Mouse (Mus musculus) testis, postnatal 14 days (tissue): ENCODE data around the gene Cx3cl1.

Experiments
- DNase-seq: peaks from one replicate; pipeline ENCODE4 v3.0.0; 2021; ENCODE audit warnings: low spot score

Gene Cx3cl1

DNA sequence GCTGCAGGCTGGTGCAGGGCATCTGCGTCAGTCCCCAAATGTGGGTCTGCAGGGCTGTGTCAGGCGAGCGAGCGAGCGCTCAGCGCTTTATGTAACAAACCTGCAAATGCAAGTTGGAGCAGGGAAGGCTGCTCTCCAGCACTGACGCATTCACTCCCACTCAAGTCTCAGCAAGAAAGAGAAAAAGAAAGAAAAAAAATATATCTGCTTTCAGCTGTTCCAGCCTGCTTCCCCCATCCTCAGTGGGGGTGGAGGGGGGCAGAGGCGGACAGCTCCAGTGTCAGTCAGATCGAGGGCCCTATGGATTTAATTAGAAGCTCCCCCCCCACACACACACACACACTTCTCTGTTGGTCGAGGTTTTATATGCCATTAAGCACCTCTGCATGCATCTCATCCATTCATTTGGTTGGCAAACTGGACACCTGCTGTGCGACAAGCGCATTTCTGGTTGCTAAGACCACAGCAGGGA is 1.9 kb downstream of the Cx3cl1 start:
- DNase-seq = no peak

GRCm38 (mm10) chr8:94774601-94775000 is 2.8 kb downstream of the Cx3cl1 start:
- no peak for DNase-seq

- no peak for DNase-seq
These were observed 4.5 kb downstream of the Cx3cl1 start for GRCm38 (mm10) chr8:94776346-94776745.

DNA sequence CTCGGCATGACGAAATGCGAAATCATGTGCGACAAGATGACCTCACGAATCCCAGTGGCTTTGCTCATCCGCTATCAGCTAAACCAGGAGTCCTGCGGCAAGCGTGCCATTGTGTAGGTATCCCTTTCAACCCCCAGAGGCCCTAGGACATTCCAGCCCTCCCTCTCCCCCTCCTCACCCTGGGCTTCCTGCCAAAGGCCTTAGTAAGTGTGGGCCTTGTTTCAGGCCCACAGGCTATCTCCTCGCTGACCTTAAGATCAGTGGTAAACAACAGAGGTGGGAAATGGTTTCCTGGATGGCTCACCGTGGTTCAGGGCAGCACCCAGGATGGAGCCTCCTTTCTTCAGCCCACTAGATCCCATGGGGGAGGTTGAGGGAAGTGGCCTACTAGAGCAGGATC is 6.2 kb downstream of the Cx3cl1 start:
- no peak for DNase-seq

DNA sequence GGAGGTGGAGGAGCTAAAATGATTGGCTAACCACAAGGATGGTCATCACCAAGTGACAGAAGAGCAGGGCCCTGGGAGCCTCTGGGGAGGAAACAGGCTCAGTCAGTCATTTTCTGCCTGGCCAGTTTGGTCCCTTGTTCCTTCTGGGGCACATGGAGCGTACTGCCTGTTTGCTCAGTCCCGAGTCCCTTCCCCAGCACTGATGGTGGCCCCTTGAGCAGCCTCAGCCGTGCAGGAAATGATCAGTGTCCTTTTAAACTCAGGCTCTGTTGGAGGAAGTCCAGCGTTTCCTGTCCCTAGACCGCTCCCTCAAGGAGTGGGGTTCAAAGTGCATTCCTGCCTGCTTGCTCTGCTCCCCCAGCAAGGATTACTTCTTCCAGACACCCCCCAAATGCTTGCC is 6.7 kb downstream of the Cx3cl1 start:
- no peak for DNase-seq

DNA sequence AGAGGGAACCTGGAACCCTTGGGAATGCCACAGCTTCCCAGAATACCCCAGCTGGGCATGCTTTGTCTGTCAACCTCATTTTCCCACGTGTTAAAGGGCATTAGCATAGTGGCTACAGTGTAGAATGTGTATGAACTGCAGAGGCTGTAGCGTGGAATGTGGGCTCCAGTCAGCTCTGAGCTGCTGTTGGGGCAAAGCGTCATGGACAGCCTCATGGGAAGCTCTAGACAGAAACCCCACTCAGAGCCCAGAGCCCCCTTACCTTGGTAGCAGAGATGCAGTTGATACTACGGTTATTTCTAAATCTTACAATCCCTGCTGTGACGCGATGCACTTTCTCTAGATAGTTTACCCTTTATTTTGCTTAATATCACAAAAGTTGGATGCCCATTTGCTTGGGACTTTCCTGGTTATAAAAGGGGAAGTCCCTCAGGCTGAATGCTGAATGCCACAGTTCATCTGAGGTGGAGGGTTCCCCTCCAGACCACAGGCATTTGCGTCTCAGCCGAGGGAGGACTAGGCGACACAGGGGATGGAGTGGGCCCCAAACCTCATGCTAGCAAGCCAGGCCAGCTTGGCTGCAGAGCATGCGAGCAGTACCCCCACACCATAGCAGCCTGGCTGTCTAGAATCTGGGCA is 7.2 kb downstream of the Cx3cl1 start:
- no peak for DNase-seq

GRCm38 (mm10) chr8:94779534-94780294 is 7.9 kb downstream of the Cx3cl1 start:
- DNase-seq = no peak

DNA sequence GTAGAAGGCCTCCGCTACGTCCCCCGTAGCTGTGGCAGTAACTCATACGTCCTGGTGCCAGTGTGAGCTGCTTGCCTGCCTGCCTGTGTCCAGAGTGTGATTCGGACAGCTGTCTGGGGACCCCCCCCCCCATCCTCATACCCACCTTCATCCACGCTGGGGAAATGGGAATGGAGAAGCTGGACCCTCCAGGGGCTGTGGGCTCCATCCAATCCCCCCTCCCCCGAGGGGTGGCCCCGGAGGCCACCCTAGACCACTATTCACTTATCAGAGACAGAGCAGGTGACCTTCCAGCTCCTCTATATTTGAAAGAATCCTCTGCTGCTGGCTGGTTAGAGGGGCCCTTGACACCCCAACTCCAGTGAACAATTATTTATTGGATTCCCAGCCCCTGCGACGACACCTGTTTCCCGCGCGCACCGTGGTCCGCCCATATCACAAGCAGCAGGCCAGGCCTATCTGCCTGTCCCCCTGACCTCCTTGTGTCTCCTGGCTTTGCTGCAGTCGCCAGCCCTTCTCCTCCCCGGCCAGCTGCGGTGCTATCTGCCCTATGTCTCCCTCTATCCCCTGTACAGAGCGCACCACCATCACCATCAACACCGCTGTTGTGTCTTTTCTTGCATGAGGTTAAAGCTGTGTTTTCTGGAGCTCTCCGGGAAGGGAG is 8.8 kb downstream of the Cx3cl1 start:
- DNase-seq = no peak

GRCm38 (mm10) chr8:94781155-94781837 is 9.5 kb downstream of the Cx3cl1 start:
- DNase-seq = no peak

GRCm38 (mm10) chr8:94781838-94782235 is 10.0 kb downstream of the Cx3cl1 start:
- no peak for DNase-seq

GRCm38 (mm10) chr8:94783890-94784289 is 12.1 kb downstream of the Cx3cl1 start:
- no peak for DNase-seq

DNA sequence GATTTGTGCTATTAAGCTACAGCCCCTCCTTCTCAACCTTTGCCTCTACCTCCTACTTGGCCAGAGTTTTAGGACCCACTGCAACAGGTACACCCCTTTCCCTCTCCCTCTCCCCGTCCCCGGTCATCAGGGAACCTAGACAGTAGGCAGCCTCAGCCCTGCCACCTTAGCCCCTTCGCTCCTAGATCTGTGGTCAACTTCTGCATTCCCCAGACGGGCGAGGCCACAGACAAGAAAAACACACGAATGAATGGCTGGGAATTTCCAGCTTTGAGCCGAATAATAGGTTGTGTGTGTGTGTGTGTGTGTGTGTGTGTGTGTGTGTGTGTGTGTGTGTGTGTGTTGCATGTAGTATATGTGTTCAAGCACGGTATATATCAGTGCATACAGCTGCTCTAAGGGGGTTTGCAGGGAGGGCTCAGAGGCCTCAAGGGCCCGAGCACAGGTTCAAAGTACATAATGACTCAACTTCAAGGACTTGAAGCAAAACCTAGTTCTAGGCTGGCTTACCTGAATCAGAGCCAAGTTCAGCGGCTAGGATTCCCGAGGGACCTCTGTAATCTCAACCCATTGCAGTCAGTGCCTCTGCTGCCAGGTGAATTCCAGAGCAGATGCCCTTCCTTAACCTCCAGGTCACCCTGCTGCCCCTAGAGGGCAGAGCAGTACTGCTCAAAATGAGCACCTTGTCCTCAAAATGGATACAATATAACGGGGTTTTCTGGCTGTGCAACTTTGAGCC is 13.6 kb downstream of the Cx3cl1 start:
- DNase-seq = peak; percentile 81

DNA sequence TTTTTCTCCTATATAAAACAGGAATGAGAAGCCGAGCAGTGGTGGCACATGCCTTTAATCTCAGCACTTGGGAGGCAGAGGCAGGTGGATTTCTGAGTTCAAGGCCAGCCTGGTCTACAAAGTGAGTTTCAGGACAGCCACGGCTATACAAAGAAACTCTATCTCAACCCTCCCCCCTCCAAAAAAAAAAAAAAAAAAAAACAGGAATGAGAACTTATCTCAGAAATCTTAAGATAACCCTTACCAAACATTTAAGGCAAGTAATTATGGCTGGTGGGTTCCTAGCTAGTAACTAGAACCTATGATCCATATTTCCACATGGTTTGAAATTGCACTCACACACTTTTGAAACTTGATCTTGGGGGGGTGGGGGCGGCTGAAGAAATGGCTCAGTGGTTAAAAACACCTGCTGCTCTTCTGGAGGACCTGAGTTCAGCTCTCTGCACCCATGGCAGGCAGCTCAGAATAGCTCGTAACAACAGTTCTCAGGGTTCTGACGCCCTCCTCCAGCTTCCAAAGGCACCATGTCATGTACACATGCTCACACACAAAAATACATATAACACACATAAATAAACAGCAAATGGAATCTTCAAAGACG is 14.3 kb downstream of the Cx3cl1 start:
- no peak for DNase-seq

GRCm38 (mm10) chr8:94787524-94788501 is 16.0 kb downstream of the Cx3cl1 start:
- DNase-seq = no peak

- no peak for DNase-seq
These were observed 17.6 kb downstream of the Cx3cl1 start for GRCm38 (mm10) chr8:94789256-94789955.

GRCm38 (mm10) chr8:94794368-94794767 is 22.6 kb downstream of the Cx3cl1 start:
- no peak for DNase-seq

DNA sequence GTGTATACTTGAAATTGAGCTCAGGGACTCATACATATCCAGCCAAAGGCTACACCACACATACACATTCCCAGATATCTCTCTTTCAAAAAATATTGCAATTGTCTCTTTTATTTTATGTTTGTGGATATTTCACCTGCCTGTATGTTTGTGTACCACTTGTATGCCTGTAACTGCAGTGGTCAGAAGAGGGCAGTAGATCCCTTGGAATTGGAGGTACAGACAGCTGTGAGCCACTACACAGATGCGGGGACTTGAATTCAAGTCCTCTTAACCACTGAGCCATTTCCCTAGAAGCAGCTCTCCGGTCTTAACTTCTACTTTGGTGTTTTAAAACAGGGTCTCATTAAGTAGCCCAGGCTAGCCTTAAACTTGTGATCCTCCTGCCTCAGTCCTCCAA is 23.0 kb downstream of the Cx3cl1 start:
- no peak for DNase-seq

DNA sequence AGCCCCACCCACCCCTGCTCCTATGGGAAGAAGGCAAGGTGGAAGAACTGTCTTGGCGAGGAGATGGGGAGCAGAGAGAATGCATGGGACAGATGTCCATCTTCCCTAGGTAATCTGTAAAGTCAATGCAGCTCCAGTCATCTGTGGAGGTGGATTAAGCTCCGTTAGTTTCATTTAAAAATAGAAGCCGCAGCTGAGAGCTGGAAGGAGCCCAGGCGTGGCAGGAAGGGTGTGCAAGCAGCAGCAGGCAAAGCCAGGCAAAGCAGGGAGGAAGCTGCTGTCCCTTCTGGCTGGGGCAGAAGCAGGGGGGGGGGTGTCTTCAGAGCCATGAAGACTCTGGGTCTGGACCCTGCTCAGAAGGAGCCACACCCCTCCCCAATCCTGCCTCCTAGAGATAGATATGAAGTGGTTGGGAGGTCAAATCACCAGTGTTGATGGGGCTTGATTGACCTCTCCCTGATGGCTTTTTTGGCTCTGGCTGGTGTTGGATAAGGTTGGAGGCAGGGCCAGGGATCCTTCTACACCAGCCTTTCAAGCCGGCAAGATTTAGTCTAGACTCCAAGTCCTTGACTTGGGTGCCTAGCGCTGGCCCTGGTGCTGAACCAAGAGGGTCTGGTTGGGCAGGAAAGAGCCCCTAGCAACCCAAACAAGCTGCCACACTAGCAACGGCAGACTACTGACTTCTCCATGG is 28.6 kb downstream of the Cx3cl1 start:
- DNase-seq = no peak
